Mouse (Mus musculus): ENCODE results near the gene Tecr. TPM values are rescaled to one million over a fixed set of nuclear protein-coding genes. Genes with fewer than 3 reads are reported as not detected.
"Not testable (repeated sequence)": the region's sequence is repeated elsewhere in the genome, so short reads cannot be mapped to it uniquely, and the experiment has no call there.

Gene Tecr
- total and polyA plus RNA-seq, 2 experiments = 108 to 677 TPM

DNA sequence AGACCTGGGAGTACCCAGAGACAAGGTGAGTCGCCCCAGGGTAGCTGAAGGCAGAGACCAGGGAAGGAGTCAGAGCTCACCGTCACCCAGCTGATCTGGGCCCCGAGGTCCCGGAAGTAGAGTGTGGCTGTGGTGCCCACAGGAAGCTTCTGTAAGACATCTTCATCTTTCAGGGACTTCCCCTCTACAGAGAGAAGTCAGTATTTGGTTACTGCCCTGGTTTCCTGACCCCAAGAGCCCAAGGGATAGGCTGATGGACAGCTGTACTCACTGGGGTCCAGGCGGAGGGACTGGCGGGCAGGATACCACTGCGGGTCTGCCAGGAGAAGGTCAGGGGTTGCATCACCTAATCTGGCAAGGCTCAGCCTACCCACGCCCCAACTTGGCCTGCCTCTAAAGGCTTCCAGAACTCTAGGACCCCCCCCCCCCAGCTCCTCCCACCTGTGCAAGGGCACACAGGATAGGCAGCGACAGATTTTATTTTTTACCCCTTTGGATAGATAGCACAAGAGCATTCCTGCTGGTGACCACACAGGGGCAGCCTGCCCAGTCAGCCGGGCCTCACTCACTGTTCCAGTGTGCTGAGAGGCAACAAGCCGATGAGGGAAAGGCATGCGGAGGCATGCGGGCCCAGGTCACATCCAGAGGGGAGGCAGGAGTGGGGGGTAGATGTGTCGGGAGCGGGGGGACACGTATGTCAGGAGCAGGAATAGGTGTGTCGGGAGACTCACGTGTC lies 34.5 kb downstream of the Tecr start:
- Histone ChIP-seq H3K4me1 (ENCODE audit: control insufficient read depth, insufficient read depth, low read length) (peaks cover 10% of the 10 kb centered on the region), H3K27ac (replicated peaks; ENCODE audit: insufficient read depth, low read depth, low read length) (no peak overlapping the region), H3K36me3 (ENCODE audit: control insufficient read depth, insufficient read depth, low read length) (no peaks in the 10 kb centered on the region; the same call in 1 of the 2 replicates), H3K27me3 (ENCODE audit: control insufficient read depth, insufficient read depth, low read length) (no peaks in the 10 kb centered on the region), H3K4me3 (ENCODE audit: insufficient read depth, low read depth, low read length) (no peak overlapping the region), H3K9ac (ENCODE audit: low read depth, low read length) (no peak overlapping the region), H3K79me2 (ENCODE audit: control insufficient read depth, insufficient read depth, low read length) (peaks cover 49% of the 10 kb centered on the region)
- DNase-seq (ENCODE audit: extremely low read depth, low read depth, low spot score) = no peak
- peak; percentile 40 for TF ChIP-seq CTCF (IDR thresholded peaks at IDR 0.05; ENCODE audit: low read depth, low read length)
- no peak for TF ChIP-seq POLR2A (IDR thresholded peaks at IDR 0.05; ENCODE audit: extremely low read depth, insufficient read depth, low read length)
- WGBS = 61% methylated on average over 18 of the region's 18 CpGs

DNA sequence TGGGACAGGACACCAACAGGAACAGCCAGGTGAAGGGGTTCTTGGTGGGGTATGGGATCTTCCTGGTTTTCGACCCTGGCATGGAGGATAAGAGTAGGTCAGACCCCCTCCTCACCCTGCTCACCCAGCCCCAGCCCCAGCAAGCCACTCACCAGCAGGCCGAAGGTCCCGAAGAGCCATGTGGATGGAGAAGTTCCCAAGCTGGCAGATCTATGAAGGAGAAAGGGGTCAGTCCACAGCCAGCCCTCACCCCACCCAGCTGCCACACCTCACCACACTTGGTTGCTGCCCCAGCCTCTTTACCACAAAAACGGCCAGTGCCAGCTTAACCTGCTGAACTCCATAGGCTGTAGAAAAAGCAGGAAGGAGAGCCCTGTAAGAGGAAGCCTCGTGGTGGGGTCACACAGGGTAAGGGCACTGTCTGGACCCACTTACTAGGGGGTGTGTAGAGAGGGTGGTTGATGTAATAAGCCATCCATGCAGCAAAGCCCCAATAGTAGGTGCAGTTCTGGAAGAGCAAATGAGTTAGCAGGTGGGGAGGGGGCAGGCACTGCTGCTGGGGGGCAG lies 35.4 kb downstream of the Tecr start:
- H3K4me1 ChIP-seq (ENCODE audit: control insufficient read depth, insufficient read depth, low read length) = peaks cover 8% of the 10 kb centered on the region
- no peak overlapping the region for H3K4me3 ChIP-seq (ENCODE audit: insufficient read depth, low read depth, low read length)
- no peak overlapping the region for H3K27ac ChIP-seq (replicated peaks; ENCODE audit: insufficient read depth, low read depth, low read length)
- TF ChIP-seq POLR2A (IDR thresholded peaks at IDR 0.05; ENCODE audit: extremely low read depth, insufficient read depth, low read length) = no peak
- TF ChIP-seq CTCF (IDR thresholded peaks at IDR 0.05; ENCODE audit: low read depth, low read length) = no peak
- no peaks in the 10 kb centered on the region; the same call in 1 of the 2 replicates for H3K36me3 ChIP-seq (ENCODE audit: control insufficient read depth, insufficient read depth, low read length)
- peaks cover 50% of the 10 kb centered on the region; the same call in 1 of the 2 replicates for H3K79me2 ChIP-seq (ENCODE audit: control insufficient read depth, insufficient read depth, low read length)
- no peak overlapping the region for H3K9ac ChIP-seq (ENCODE audit: low read depth, low read length)
- no peak for DNase-seq (ENCODE audit: extremely low read depth, low read depth, low spot score)
- WGBS = 88% methylated on average over 5 of the region's 5 CpGs
- no peaks in the 10 kb centered on the region for H3K27me3 ChIP-seq (ENCODE audit: control insufficient read depth, insufficient read depth, low read length)

DNA sequence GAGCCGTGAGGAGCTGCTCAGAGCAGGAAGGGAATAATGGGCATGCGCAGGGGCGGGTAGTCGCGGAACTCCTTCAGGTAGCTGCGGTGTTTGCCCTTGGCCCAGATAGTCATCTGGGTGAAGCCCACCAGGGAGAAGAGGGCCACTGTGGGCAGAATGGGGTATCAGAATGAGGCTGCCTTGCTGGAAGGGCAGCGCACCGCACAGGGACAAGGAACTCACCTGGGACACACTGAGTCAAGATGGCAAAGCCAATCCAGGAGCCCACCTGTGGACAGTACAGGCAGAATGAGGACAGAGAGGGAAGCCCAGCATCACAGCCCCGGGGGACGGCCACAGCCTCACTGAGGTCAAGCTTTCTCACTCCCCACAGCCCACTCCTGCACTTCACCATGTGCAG lies 36.0 kb downstream of the Tecr start:
- WGBS = 94% methylated on average over 10 of the region's 10 CpGs
- Histone ChIP-seq H3K4me1 (ENCODE audit: control insufficient read depth, insufficient read depth, low read length) (peaks cover 9% of the 10 kb centered on the region), H3K79me2 (ENCODE audit: control insufficient read depth, insufficient read depth, low read length) (peaks cover 50% of the 10 kb centered on the region; the same call in 1 of the 2 replicates), H3K4me3 (ENCODE audit: insufficient read depth, low read depth, low read length) (no peak overlapping the region), H3K27me3 (ENCODE audit: control insufficient read depth, insufficient read depth, low read length) (no peaks in the 10 kb centered on the region), H3K9ac (ENCODE audit: low read depth, low read length) (no peak overlapping the region), H3K27ac (replicated peaks; ENCODE audit: insufficient read depth, low read depth, low read length) (no peak overlapping the region), H3K36me3 (ENCODE audit: control insufficient read depth, insufficient read depth, low read length) (no peaks in the 10 kb centered on the region; the same call in 1 of the 2 replicates)
- DNase-seq (ENCODE audit: extremely low read depth, low read depth, low spot score) = no peak
- TF ChIP-seq CTCF (IDR thresholded peaks at IDR 0.05; ENCODE audit: low read depth, low read length) = no peak
- no peak for TF ChIP-seq POLR2A (IDR thresholded peaks at IDR 0.05; ENCODE audit: extremely low read depth, insufficient read depth, low read length)

DNA sequence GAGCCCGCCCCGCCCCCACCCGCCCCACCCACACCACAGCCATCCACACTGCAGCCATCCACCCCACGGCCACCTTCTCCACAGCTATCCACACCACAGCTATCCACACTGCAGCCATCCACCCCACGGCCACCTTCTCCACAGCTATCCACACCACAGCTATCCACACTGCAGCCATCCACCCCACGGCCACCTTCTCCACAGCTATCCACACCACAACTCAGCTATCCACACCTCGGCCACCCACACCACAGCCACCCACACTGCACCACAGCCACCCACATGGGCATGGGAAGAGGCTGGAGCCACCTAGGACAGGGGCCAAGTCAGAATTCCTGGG lies 36.8 kb downstream of the Tecr start:
- H3K79me2 ChIP-seq (ENCODE audit: control insufficient read depth, insufficient read depth, low read length) = peaks cover 49% of the 10 kb centered on the region; the same call in 1 of the 2 replicates
- H3K4me1 ChIP-seq (ENCODE audit: control insufficient read depth, insufficient read depth, low read length); H3K27me3 ChIP-seq (ENCODE audit: control insufficient read depth, insufficient read depth, low read length); H3K9ac ChIP-seq (ENCODE audit: low read depth, low read length); H3K36me3 ChIP-seq (ENCODE audit: control insufficient read depth, insufficient read depth, low read length); DNase-seq (ENCODE audit: extremely low read depth, low read depth, low spot score); H3K4me3 ChIP-seq (ENCODE audit: insufficient read depth, low read depth, low read length); H3K27ac ChIP-seq (replicated peaks; ENCODE audit: insufficient read depth, low read depth, low read length): not testable (repeated sequence)
- 94% methylated on average over 7 of the region's 7 CpGs for WGBS

DNA sequence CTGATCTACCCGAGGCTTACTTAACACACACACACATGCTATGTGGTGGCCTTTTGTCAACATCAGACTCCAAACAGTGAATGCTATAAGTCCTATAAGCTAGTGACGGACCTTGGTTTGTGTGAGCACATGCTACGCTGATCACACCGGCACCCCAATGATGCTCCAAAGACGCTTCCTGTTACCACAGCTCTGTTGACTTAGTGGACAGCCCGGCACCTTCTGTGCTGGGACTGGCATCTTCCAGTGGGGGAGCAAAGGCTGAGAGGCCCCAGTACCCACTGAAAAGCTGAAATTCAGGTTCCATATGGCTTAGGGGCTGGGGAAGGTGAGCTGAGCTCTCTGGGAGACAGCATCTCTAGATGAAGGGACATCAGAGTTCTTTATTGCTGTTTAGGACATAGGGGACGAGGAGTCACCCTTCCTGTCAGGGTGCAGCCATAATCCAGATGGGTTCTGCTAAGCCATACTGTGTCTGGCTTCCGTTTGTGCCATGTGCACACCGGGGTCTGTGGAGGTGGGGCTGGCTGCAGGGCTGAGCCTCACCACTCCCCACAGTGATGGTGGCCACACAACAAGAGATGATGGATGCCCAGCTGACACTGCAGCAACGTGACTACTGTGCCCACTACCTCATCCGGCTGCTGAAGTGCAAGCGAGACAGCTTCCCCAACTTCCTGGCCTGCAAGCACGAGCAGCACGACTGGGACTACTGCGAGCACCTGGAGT lies 37.3 kb downstream of the Tecr start:
- no peak for TF ChIP-seq CTCF (IDR thresholded peaks at IDR 0.05; ENCODE audit: low read depth, low read length)
- no peak for TF ChIP-seq POLR2A (IDR thresholded peaks at IDR 0.05; ENCODE audit: extremely low read depth, insufficient read depth, low read length)
- Histone ChIP-seq H3K4me1 (ENCODE audit: control insufficient read depth, insufficient read depth, low read length) (peaks cover 9% of the 10 kb centered on the region), H3K27me3 (ENCODE audit: control insufficient read depth, insufficient read depth, low read length) (no peaks in the 10 kb centered on the region), H3K79me2 (ENCODE audit: control insufficient read depth, insufficient read depth, low read length) (peaks cover 44% of the 10 kb centered on the region; the same call in 1 of the 2 replicates), H3K36me3 (ENCODE audit: control insufficient read depth, insufficient read depth, low read length) (no peaks in the 10 kb centered on the region; the same call in 1 of the 2 replicates), H3K4me3 (ENCODE audit: insufficient read depth, low read depth, low read length) (no peak overlapping the region), H3K27ac (replicated peaks; ENCODE audit: insufficient read depth, low read depth, low read length) (no peak overlapping the region), H3K9ac (ENCODE audit: low read depth, low read length) (no peak overlapping the region)
- WGBS = 87% methylated on average over 15 of the region's 15 CpGs
- no peak for DNase-seq (ENCODE audit: extremely low read depth, low read depth, low spot score)
